Mouse (Mus musculus) cortical plate, adult 2 months (tissue): ENCODE data around the gene Efhb. TPM values are rescaled to one million over a fixed set of nuclear protein-coding genes. Genes with fewer than 3 reads are reported as not detected.

Source experiments
- H3K27ac ChIP-seq: fragments of 200-500 bp; 2 replicates; pipeline ENCODE4 v1.5.1; 2012; ENCODE audit warnings: low read length, control low read depth, inconsistent platforms; ENCODE audit not compliant: insufficient read depth
- H3K4me1 ChIP-seq: fragments of 200-500 bp; 2 replicates; pipeline ENCODE4 v1.6.1; 2011; ENCODE audit warnings: low read length; ENCODE audit not compliant: control insufficient read depth, insufficient read depth
- H3K4me3 ChIP-seq: fragments of 200-500 bp; 2 replicates; pipeline ENCODE4 v1.5.1; 2011; ENCODE audit warnings: mild to moderate bottlenecking, low read length, control low read depth; ENCODE audit not compliant: insufficient read depth
- CTCF ChIP-seq: fragments of 200-500 bp; IDR thresholded peaks from 2 replicates; pipeline ENCODE4 v1.5.1; 2011; ENCODE audit warnings: mild to moderate bottlenecking, control low read depth, low read length; ENCODE audit not compliant: insufficient read depth; ENCODE audit errors: extremely low read depth
- POLR2A ChIP-seq: fragments of 200-500 bp; IDR thresholded peaks from 2 replicates; pipeline ENCODE4 v1.6.1; 2011; ENCODE audit warnings: mild to moderate bottlenecking, low read length, control low read depth; ENCODE audit not compliant: insufficient read depth; ENCODE audit errors: extremely low read depth
- polyA plus RNA-seq: library from polyadenylated mRNA; depleted of rRNA; stranded (reverse); fragments of >200 nt; gene quantifications from 2 replicates; pipeline ENCODE4 v1.2.3, GENCODE M21; 2012; rRNA removed

Gene Efhb
- polyA plus RNA-seq = 0.25 TPM in 2 replicates

GRCm38 (mm10) chr17:53462603-53463495 lies at the start of gene Efhb:
Gene Efhb, minus strand, starts transcription at chr17:53463321.
- TF ChIP-seq CTCF (no peak), POLR2A (no peak)
- peaks cover 2% of the 10 kb centered on the region; the same call in 1 of the 2 replicates for H3K4me1 ChIP-seq
- no peak within 1 kb of the TSS for H3K27ac ChIP-seq
- peak within 1 kb of the TSS; percentile 29 for H3K4me3 ChIP-seq

DNA sequence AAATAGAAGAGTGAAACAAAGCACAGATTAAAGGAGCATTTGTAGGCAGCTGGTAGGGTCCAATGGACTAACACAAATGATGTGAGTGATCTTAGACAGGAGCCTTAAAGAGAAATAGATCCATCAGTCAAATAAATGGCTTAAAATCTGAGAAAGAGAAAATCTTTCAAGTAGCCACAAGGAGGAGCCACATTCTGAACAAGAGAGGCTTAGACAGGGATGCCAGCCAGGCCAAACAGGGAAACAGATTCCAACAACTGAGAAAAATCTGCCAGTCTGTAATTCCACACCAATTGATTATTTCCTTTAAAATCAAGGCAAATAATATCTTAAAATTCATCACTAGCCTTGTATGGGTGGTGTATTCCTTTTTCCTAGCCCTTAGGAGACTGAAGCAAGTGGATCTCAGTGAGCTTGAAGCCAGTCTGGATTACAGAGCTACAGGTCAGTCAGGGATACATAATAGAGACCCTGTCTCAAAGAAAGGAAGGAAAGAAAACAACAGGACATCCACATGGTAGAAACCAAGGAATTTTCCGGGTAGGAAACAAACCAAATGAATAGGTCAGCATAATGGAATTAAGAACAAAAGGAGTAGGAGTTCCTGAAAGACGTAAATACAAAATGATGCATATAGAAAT lies 49.3 kb upstream of the Efhb start:
- no peak overlapping the region for H3K27ac ChIP-seq
- H3K4me1 ChIP-seq = no peaks in the 10 kb centered on the region
- no peak overlapping the region for H3K4me3 ChIP-seq
- peak; percentile 42 for TF ChIP-seq CTCF
- TF ChIP-seq POLR2A = no peak

DNA sequence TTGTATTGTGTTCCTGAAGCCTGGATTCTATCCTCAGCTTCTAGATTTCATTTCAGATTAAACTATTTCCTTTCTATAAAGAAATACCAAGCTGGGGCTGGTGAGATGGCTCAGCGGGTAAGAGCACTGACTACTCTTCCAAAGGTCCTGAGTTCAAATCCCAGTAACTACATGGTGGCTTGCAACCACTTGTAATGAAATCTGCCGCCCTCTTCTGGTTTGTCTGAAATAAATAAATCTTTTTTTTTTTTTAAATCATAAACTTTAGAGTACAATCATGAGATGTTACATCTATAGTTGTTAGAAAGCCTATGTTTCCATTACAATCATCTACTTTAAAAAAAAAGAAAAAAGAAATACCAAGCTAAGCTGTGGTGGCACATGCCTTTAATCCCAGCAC lies 39.8 kb upstream of the Efhb start:
- TF ChIP-seq POLR2A = no peak
- no peak for TF ChIP-seq CTCF
- no peak overlapping the region for H3K4me3 ChIP-seq
- no peak overlapping the region for H3K27ac ChIP-seq
- H3K4me1 ChIP-seq = no peaks in the 10 kb centered on the region

GRCm38 (mm10) chr17:53489007-53489378 lies 25.9 kb upstream of the Efhb start:
- H3K4me1 ChIP-seq = no peaks in the 10 kb centered on the region
- TF ChIP-seq CTCF (no peak), POLR2A (no peak)
- H3K27ac ChIP-seq = no peak overlapping the region
- H3K4me3 ChIP-seq = no peak overlapping the region

DNA sequence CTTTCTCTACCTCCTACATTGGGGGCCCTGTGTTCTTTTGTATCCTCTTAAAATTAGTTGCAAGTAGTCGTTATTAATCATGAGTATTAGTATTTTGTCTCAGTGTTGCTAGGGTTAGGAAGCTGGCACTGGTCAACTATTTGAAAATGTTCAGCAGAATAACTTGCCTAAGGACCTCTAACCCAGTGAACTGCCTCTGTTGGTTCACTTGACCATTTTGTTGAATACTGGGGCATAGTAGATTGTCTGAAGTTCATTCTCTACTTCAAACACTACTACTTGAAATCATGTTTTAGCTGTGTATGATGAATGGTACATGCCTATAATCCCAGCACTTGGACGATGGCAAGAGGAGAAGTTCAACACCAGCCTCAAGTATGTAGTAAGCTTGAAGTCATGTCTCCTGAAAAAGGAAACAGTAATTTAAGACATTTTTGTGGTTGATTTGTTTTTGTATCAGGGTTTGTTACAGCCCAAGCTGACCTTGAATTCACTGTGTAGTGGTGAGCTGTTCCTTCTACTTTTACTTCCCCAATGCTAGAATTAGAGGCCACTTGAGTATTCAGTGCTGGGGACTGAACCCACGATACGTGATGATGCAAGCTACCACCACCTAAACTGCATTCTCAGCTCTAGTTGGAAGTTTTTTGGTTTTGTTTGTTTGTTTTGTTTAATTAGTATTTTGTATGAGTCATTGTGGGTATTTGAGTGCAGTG lies 25.3 kb upstream of the Efhb start:
- no peaks in the 10 kb centered on the region for H3K4me1 ChIP-seq
- no peak overlapping the region for H3K4me3 ChIP-seq
- H3K27ac ChIP-seq = no peak overlapping the region
- TF ChIP-seq POLR2A (no peak), CTCF (no peak)

GRCm38 (mm10) chr17:53480433-53480832 lies 17.3 kb upstream of the Efhb start:
- no peak for TF ChIP-seq CTCF
- no peak for TF ChIP-seq POLR2A
- Histone ChIP-seq H3K4me3 (peak overlapping the region; percentile 55; the same call in 1 of the 2 replicates), H3K4me1 (peaks cover 3% of the 10 kb centered on the region; the same call in 1 of the 2 replicates), H3K27ac (no peak overlapping the region)

GRCm38 (mm10) chr17:53479604-53480041 lies 16.5 kb upstream of the Efhb start:
- H3K27ac ChIP-seq = peak overlapping the region; percentile 5
- TF ChIP-seq POLR2A (no peak), CTCF (no peak)
- peaks cover 3% of the 10 kb centered on the region; the same call in 1 of the 2 replicates for H3K4me1 ChIP-seq
- peak overlapping the region; percentile 55 for H3K4me3 ChIP-seq

- peak within 1 kb of the TSS; percentile 91 for H3K27ac ChIP-seq
- peak within 1 kb of the TSS; percentile 55 for H3K4me3 ChIP-seq
- H3K4me1 ChIP-seq = peaks cover 3% of the 10 kb centered on the region; the same call in 1 of the 2 replicates
- no peak for TF ChIP-seq CTCF
- peak; percentile 66 for TF ChIP-seq POLR2A
Measured at GRCm38 (mm10) chr17:53478858-53479603, 15.9 kb upstream of the Efhb start, which contains the start of gene Rab5a. Gene Rab5a, plus strand, starts transcription at chr17:53479234.
